Mouse (Mus musculus) limb, embryonic 14.5 days (tissue): ENCODE data around the gene Ryr1. TPM values are rescaled to one million over a fixed set of nuclear protein-coding genes. Genes with fewer than 3 reads are reported as not detected.

ENCODE experiments used
- ATAC-seq: fragments of 200-750 bp; cut with Nextera tagmentation; 2 replicates; pipeline ENCODE4 v1.8.0; 2017; ENCODE audit warnings: low read depth, moderate number of reproducible peaks, moderate TSS enrichment; ENCODE audit not compliant: low FRiP score
- DNase-seq: peaks from one replicate; pipeline ENCODE4 v3.0.0-alpha.2; 2015; ENCODE audit warnings: low spot score
- H3K27ac ChIP-seq: fragments of 300-500 bp; sonication (generic); replicated peaks from 2 replicates; pipeline ENCODE4 v1.5.1; 2014; ENCODE audit warnings: low read depth, mild to moderate bottlenecking, low read length, moderate library complexity, mixed read lengths
- H3K27me3 ChIP-seq: fragments of 300-500 bp; sonication (generic); 2 replicates; pipeline ENCODE4 v1.6.1; 2014; ENCODE audit warnings: low read length, mixed read lengths; ENCODE audit not compliant: control insufficient read depth, insufficient read depth
- H3K36me3 ChIP-seq: fragments of 300-500 bp; sonication (generic); 2 replicates; pipeline ENCODE4 v1.6.1; 2014; ENCODE audit warnings: mild to moderate bottlenecking, low read length, moderate library complexity, mixed read lengths; ENCODE audit not compliant: control insufficient read depth, insufficient read depth
- H3K4me1 ChIP-seq: fragments of 300-500 bp; sonication (generic); 2 replicates; pipeline ENCODE4 v1.6.1; 2014; ENCODE audit warnings: antibody characterized with exemption, low read length, mixed read lengths; ENCODE audit not compliant: control insufficient read depth, insufficient read depth
- H3K4me2 ChIP-seq: fragments of 300-500 bp; sonication (generic); replicated peaks from 2 replicates; pipeline ENCODE4 v1.6.1; 2014; ENCODE audit warnings: low read depth, mild to moderate bottlenecking, low read length, moderate library complexity; ENCODE audit not compliant: severe bottlenecking
- H3K4me3 ChIP-seq: fragments of 300-500 bp; sonication (generic); replicated peaks from 2 replicates; pipeline ENCODE4 v1.5.1; 2014; ENCODE audit warnings: low read length
- H3K9ac ChIP-seq: fragments of 300-500 bp; sonication (generic); 2 replicates; pipeline ENCODE4 v1.6.1; 2014; ENCODE audit warnings: mild to moderate bottlenecking, low read depth, low read length, moderate library complexity; ENCODE audit not compliant: severe bottlenecking
- H3K9me3 ChIP-seq: fragments of 300-500 bp; sonication (generic); 2 replicates; pipeline ENCODE4 v1.6.1; 2016; ENCODE audit warnings: low read length; ENCODE audit not compliant: control insufficient read depth
- POLR2A ChIP-seq: fragments of 200-500 bp; IDR thresholded peaks from 2 replicates; pipeline ENCODE4 v1.8.0; 2012; ENCODE audit warnings: inconsistent platforms, mild to moderate bottlenecking, moderate library complexity, borderline replicate concordance; ENCODE audit not compliant: insufficient read depth, insufficient read length; ENCODE audit errors: extremely low read depth
- WGBS: fragments of 180-500 bp; shearing (Covaris S2); extraction: QIAGEN DNeasy Blood & Tissue Kit; methylation state at CpG from one replicate; pipeline ENCODE4 v1.1.7; 2014; 5-methylcytosine and 5-hydroxymethylcytosine counted together
- polyA plus RNA-seq, 2 experiments: library from polyadenylated mRNA; depleted of rRNA in 1 of 2; stranded (reverse) in 1 of 2; unstranded in 1 of 2; fragments of >200 nt; fragmentation: Nextera tagmentation in 1 of 2; extraction: Ambion mirVana in 1 of 2; gene quantifications; 2 replicates each; pipeline versions ENCODE4 v1.2.1 to v1.2.3; 2012 to 2014

Ryr1 gene
- polyA plus RNA-seq, 2 experiments: 7.7 to 26.5 TPM

GRCm38 (mm10) chr7:28993402-28993801 is 131.6 kb downstream of the Ryr1 start:
- Histone ChIP-seq H3K36me3 (no peaks in the 10 kb centered on the region), H3K4me2 (no peak overlapping the region), H3K27me3 (no peaks in the 10 kb centered on the region), H3K9me3 (no peaks in the 10 kb centered on the region), H3K9ac (no peak overlapping the region), H3K27ac (no peak overlapping the region), H3K4me1 (no peaks in the 10 kb centered on the region), H3K4me3 (no peak overlapping the region)
- 88% methylated on average over 3 of the region's 3 CpGs for WGBS
- ATAC-seq (no peak), DNase-seq (no peak)
- TF ChIP-seq POLR2A: no peak

- no peaks in the 10 kb centered on the region for H3K9me3 ChIP-seq
- DNase-seq: no peak
Measured at GRCm38 (mm10) chr7:28992997-28993396, 132.0 kb downstream of the Ryr1 start.

GRCm38 (mm10) chr7:28991616-28992015 is 133.4 kb downstream of the Ryr1 start:
- 73% methylated on average over 5 of the region's 5 CpGs for WGBS
- no peak overlapping the region for H3K4me3 ChIP-seq
- no peak for ATAC-seq
- no peak overlapping the region for H3K4me2 ChIP-seq
- no peaks in the 10 kb centered on the region for H3K27me3 ChIP-seq
- no peaks in the 10 kb centered on the region for H3K4me1 ChIP-seq
- H3K36me3 ChIP-seq: no peaks in the 10 kb centered on the region
- TF ChIP-seq POLR2A: no peak
- no peak overlapping the region for H3K27ac ChIP-seq
- DNase-seq: no peak
- no peak overlapping the region for H3K9ac ChIP-seq
- no peaks in the 10 kb centered on the region for H3K9me3 ChIP-seq

More at GRCm38 (mm10) chr7:28992997-28993396, 132.0 kb downstream of the Ryr1 start:
- Histone ChIP-seq H3K36me3 (no peaks in the 10 kb centered on the region), H3K9ac (no peak overlapping the region), H3K4me2 (no peak overlapping the region), H3K27me3 (no peaks in the 10 kb centered on the region), H3K27ac (no peak overlapping the region), H3K4me3 (no peak overlapping the region), H3K4me1 (no peaks in the 10 kb centered on the region)
- no peak for TF ChIP-seq POLR2A
- 81% methylated on average over 3 of the region's 3 CpGs for WGBS
- no peak for ATAC-seq

- DNase-seq: no peak
Measured at GRCm38 (mm10) chr7:28990766-28991273, 134.2 kb downstream of the Ryr1 start.

GRCm38 (mm10) chr7:28985207-28985606 is 139.8 kb downstream of the Ryr1 start:
- Histone ChIP-seq H3K4me2 (no peak overlapping the region), H3K9me3 (no peaks in the 10 kb centered on the region), H3K36me3 (no peaks in the 10 kb centered on the region), H3K9ac (no peak overlapping the region), H3K27me3 (no peaks in the 10 kb centered on the region), H3K4me3 (no peak overlapping the region), H3K27ac (no peak overlapping the region), H3K4me1 (peaks cover 11% of the 10 kb centered on the region)
- ATAC-seq (no peak), DNase-seq (no peak)
- no peak for TF ChIP-seq POLR2A
- 90% methylated on average over 7 of the region's 7 CpGs for WGBS

More at GRCm38 (mm10) chr7:28990766-28991273, 134.2 kb downstream of the Ryr1 start:
- WGBS: 60% methylated on average over 10 of the region's 14 CpGs
- Histone ChIP-seq H3K4me1 (no peaks in the 10 kb centered on the region), H3K36me3 (no peaks in the 10 kb centered on the region), H3K27ac (no peak overlapping the region), H3K9ac (no peak overlapping the region), H3K4me3 (no peak overlapping the region), H3K4me2 (no peak overlapping the region), H3K9me3 (no peaks in the 10 kb centered on the region), H3K27me3 (no peaks in the 10 kb centered on the region)
- no peak for TF ChIP-seq POLR2A
- ATAC-seq: no peak
